Mouse (Mus musculus): ENCODE measurements around the gene Fam166a. TPM values are rescaled to one million over a fixed set of nuclear protein-coding genes. Genes with fewer than 3 reads are reported as not detected.

The Fam166a gene
- total RNA-seq, 1 experiment, result 0.49 TPM

DNA sequence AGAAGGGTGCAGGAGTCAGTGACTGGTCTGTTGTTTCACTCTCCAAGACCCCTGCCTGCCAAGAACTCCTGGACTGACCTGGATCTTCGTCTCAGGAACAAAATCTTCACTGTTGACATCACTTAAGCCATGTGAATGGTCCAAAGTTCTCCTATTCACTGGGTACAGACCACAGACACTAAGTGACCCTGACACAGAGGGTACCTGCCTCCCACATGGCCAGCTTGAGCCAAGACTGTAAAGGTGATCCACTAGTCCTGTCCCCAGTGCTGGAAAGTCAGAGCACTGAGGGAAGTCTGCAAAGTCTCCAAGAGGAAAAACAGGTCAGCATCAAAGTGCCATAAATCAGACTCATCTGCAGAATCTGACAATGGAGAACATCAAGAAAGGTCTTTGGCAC is 11.0 kb upstream of the Fam166a start:
- H3K36me3 ChIP-seq (ENCODE audit: control insufficient read depth, insufficient read depth, low read length, poor library complexity, severe bottlenecking), result peaks cover 38% of the 10 kb centered on the region
- TF ChIP-seq HCFC1 (IDR thresholded peaks at IDR 0.05; ENCODE audit: borderline replicate concordance, insufficient read depth, low read length) (no peak), CHD2 (IDR thresholded peaks at IDR 0.05; ENCODE audit: low read depth, low read length) (no peak), MAFK (IDR thresholded peaks at IDR 0.05; ENCODE audit: insufficient read depth, low read depth, low read length) (no peak), ZNF384 (IDR thresholded peaks at IDR 0.05; ENCODE audit: low read depth, low read length) (no peak), ZC3H11A (IDR thresholded peaks at IDR 0.05; ENCODE audit: borderline replicate concordance, low read depth, low read length) (no peak)

GRCm38 (mm10) chr2:25210686-25211085 is 7.9 kb upstream of the Fam166a start:
- no peak for TF ChIP-seq ZNF384 (IDR thresholded peaks at IDR 0.05; ENCODE audit: low read depth, low read length)
- TF ChIP-seq MAFK (IDR thresholded peaks at IDR 0.05; ENCODE audit: insufficient read depth, low read depth, low read length), result no peak
- no peak for TF ChIP-seq HCFC1 (IDR thresholded peaks at IDR 0.05; ENCODE audit: borderline replicate concordance, insufficient read depth, low read length)
- TF ChIP-seq CHD2 (IDR thresholded peaks at IDR 0.05; ENCODE audit: low read depth, low read length), result no peak
- no peak for TF ChIP-seq ZC3H11A (IDR thresholded peaks at IDR 0.05; ENCODE audit: borderline replicate concordance, low read depth, low read length)
- H3K9me3 ChIP-seq (ENCODE audit: control insufficient read depth, insufficient read depth, low read depth, low read length), result no peaks in the 10 kb centered on the region
- peaks cover 8 to 10% of the 10 kb centered on the region in 2 experiments; a peak in 2 of 4 replicates for H3K4me1 ChIP-seq (ENCODE audit: control insufficient read depth in 2 of 2, insufficient read depth in 2 of 2, low read length in 2 of 2, poor library complexity in 1 of 2)
- peak overlapping the region; percentile 97 for H3K9ac ChIP-seq (ENCODE audit: insufficient read depth, low read depth, low read length, poor library complexity, severe bottlenecking)
- in situ Hi-C loops (cut with MboI; ENCODE audit: low sequenced_read_pairs in 2 of 2, unreplicated experiment in 2 of 2), result no loop called here
- H3K36me3 ChIP-seq (ENCODE audit: control insufficient read depth, insufficient read depth, low read length, poor library complexity, severe bottlenecking), result peaks cover 12% of the 10 kb centered on the region
- no peak for DNase-seq (ENCODE audit: low read depth, low spot score)
- no peak overlapping the region for H3K27ac ChIP-seq (ENCODE audit: insufficient read depth, low read depth, low read length, poor library complexity, severe bottlenecking)
- H3K4me3 ChIP-seq (ENCODE audit: insufficient read depth in 1 of 2, low read depth in 1 of 2, low read length in 2 of 2, poor library complexity in 1 of 2, severe bottlenecking in 1 of 2), result peak overlapping the region; percentile 93 to 99

More for the DNA sequence above, 11.0 kb upstream of the Fam166a start:
- Histone ChIP-seq H3K27ac (ENCODE audit: insufficient read depth, low read depth, low read length, poor library complexity, severe bottlenecking) (no peak overlapping the region), H3K4me3 (ENCODE audit: insufficient read depth in 1 of 2, low read depth in 1 of 2, low read length in 2 of 2, poor library complexity in 1 of 2, severe bottlenecking in 1 of 2) (no peak overlapping the region), H3K9me3 (ENCODE audit: control insufficient read depth, insufficient read depth, low read depth, low read length) (no peaks in the 10 kb centered on the region), H3K4me1 (ENCODE audit: control insufficient read depth in 2 of 2, insufficient read depth in 2 of 2, low read length in 2 of 2, poor library complexity in 1 of 2) (peaks cover 0 to 6% of the 10 kb centered on the region in 2 experiments; a peak in 1 of 4 replicates), H3K9ac (ENCODE audit: insufficient read depth, low read depth, low read length, poor library complexity, severe bottlenecking) (no peak overlapping the region)
- no peak for DNase-seq (ENCODE audit: low read depth, low spot score)
- in situ Hi-C loops (cut with MboI; ENCODE audit: low sequenced_read_pairs in 2 of 2, unreplicated experiment in 2 of 2), result no loop called here

- Histone ChIP-seq H3K4me1 (ENCODE audit: control insufficient read depth in 2 of 2, insufficient read depth in 2 of 2, low read length in 2 of 2, poor library complexity in 1 of 2) (peaks cover 8 to 10% of the 10 kb centered on the region in 2 experiments; a peak in 2 of 4 replicates), H3K27ac (ENCODE audit: insufficient read depth, low read depth, low read length, poor library complexity, severe bottlenecking) (peak within 1 kb of the TSS; percentile 64; the same call in 1 of the 2 replicates), H3K9me3 (ENCODE audit: control insufficient read depth, insufficient read depth, low read depth, low read length) (no peaks in the 10 kb centered on the region), H3K36me3 (ENCODE audit: control insufficient read depth, insufficient read depth, low read length, poor library complexity, severe bottlenecking) (peaks cover 7% of the 10 kb centered on the region; the same call in 1 of the 2 replicates), H3K9ac (ENCODE audit: insufficient read depth, low read depth, low read length, poor library complexity, severe bottlenecking) (peak within 1 kb of the TSS; percentile 97), H3K4me3 (ENCODE audit: insufficient read depth in 1 of 2, low read depth in 1 of 2, low read length in 2 of 2, poor library complexity in 1 of 2, severe bottlenecking in 1 of 2) (peak within 1 kb of the TSS; percentile 93 to 99)
- in situ Hi-C loops (cut with MboI; ENCODE audit: low sequenced_read_pairs in 2 of 2, unreplicated experiment in 2 of 2), result no loop called here
- no peak for TF ChIP-seq ZNF384 (IDR thresholded peaks at IDR 0.05; ENCODE audit: low read depth, low read length)
- TF ChIP-seq HCFC1 (IDR thresholded peaks at IDR 0.05; ENCODE audit: borderline replicate concordance, insufficient read depth, low read length), result peak; percentile 87
- DNase-seq (ENCODE audit: low read depth, low spot score), result peak; percentile 90
These were observed 7.3 kb upstream of the Fam166a start, which contains the start of gene Nelfb for GRCm38 (mm10) chr2:25211121-25211670. TSS of gene Nelfb (minus strand) at chr2:25211489.

DNA sequence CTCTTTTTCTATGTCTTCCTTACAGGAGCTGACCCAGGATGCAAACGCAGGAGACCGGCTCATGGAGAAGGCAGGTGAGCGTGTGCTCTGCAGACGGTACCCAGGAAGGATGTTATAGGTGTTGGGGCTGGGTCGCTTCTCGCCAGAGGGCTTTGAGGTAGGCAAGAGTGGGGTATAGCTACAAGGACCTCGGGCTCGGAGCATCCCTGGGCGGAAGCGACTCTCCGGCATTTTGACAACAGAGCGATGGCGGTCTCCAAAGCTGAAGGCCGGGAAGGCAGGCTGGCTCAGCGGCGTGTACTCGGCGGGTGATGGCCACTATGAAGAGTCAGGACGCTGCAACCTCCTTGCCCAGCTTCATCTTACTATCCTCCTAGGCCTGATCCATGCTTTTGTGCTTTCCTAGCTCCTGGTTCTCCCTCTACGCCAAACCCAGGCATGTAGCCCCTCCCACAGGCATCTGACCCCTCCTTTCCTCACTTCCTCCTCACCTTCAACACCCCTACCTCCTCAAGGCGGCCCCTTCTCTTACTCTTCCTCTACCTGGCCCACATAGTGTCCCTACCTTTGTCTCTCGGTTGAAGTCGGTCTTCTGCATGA is 5.2 kb upstream of the Fam166a start:
- TF ChIP-seq MAFK (IDR thresholded peaks at IDR 0.05; ENCODE audit: insufficient read depth, low read depth, low read length), result no peak
- no peak for TF ChIP-seq CHD2 (IDR thresholded peaks at IDR 0.05; ENCODE audit: low read depth, low read length)
- TF ChIP-seq ZC3H11A (IDR thresholded peaks at IDR 0.05; ENCODE audit: borderline replicate concordance, low read depth, low read length), result no peak
- TF ChIP-seq ZNF384 (IDR thresholded peaks at IDR 0.05; ENCODE audit: low read depth, low read length), result no peak
- TF ChIP-seq HCFC1 (IDR thresholded peaks at IDR 0.05; ENCODE audit: borderline replicate concordance, insufficient read depth, low read length), result no peak
- no peaks in the 10 kb centered on the region for H3K9me3 ChIP-seq (ENCODE audit: control insufficient read depth, insufficient read depth, low read depth, low read length)
- H3K27ac ChIP-seq (ENCODE audit: insufficient read depth, low read depth, low read length, poor library complexity, severe bottlenecking), result no peak overlapping the region
- H3K4me3 ChIP-seq (ENCODE audit: insufficient read depth in 1 of 2, low read depth in 1 of 2, low read length in 2 of 2, poor library complexity in 1 of 2, severe bottlenecking in 1 of 2), result peak overlapping the region; percentile 19 to 59
- H3K9ac ChIP-seq (ENCODE audit: insufficient read depth, low read depth, low read length, poor library complexity, severe bottlenecking), result peak overlapping the region; percentile 55
- in situ Hi-C loops (cut with MboI; ENCODE audit: low sequenced_read_pairs in 2 of 2, unreplicated experiment in 2 of 2), result no loop called here
- H3K36me3 ChIP-seq (ENCODE audit: control insufficient read depth, insufficient read depth, low read length, poor library complexity, severe bottlenecking), result 0 out of 2 replicates have a peak, but pooled peaks cover 2% of the 10 kb centered on the region
- DNase-seq (ENCODE audit: low read depth, low spot score), result no peak
- H3K4me1 ChIP-seq (ENCODE audit: control insufficient read depth in 2 of 2, insufficient read depth in 2 of 2, low read length in 2 of 2, poor library complexity in 1 of 2), result peaks cover 8 to 10% of the 10 kb centered on the region in 2 experiments; a peak in 2 of 4 replicates

Data from ES-E14 (cell line).